Mouse (Mus musculus): ENCODE measurements around the gene Calm5. TPM values are rescaled to one million over a fixed set of nuclear protein-coding genes. Genes with fewer than 3 reads are reported as not detected.

The Calm5 gene
- total RNA-seq, 2 experiments from 2014 or later = not detected

Other genes with a start within 250 kb of the Calm5 start
- gene Fam208b, start 243.1 kb upstream of the Calm5 start, total RNA-seq (2021) = 10 to 100 TPM; 10.7 to 11.6 TPM
- gene Asb13, start 220.1 kb upstream of the Calm5 start, total RNA-seq (2021) = 1 to 10 TPM; 7.0 to 9.7 TPM
- not detected for gene Calml3, start 49.9 kb upstream of the Calm5 start, total RNA-seq (2021)
- not detected for gene Calm4, start 16.4 kb upstream of the Calm5 start, total RNA-seq (2021)
- gene Net1, start 64.0 kb downstream of the Calm5 start, total RNA-seq (2021) = 10 to 100 TPM; 17.5 to 26.0 TPM
- not detected for gene Tubal3, start 64.1 kb downstream of the Calm5 start, total RNA-seq (2021)
- gene Ucn3, start 91.2 kb downstream of the Calm5 start, total RNA-seq (2021) = not detected
- gene Akr1c14, start 194.8 kb downstream of the Calm5 start, total RNA-seq (2021) = 1 to 10 TPM; 6.8 to 8.6 TPM